Mouse (Mus musculus) right cerebral cortex, adult 18-20 months (tissue): ENCODE results near the gene Ttc23.

Source experiments
- DNase-seq: peaks from one replicate; pipeline ENCODE4 v3.0.0; 2022; ENCODE audit warnings: mixed read lengths

Ttc23 gene

DNA sequence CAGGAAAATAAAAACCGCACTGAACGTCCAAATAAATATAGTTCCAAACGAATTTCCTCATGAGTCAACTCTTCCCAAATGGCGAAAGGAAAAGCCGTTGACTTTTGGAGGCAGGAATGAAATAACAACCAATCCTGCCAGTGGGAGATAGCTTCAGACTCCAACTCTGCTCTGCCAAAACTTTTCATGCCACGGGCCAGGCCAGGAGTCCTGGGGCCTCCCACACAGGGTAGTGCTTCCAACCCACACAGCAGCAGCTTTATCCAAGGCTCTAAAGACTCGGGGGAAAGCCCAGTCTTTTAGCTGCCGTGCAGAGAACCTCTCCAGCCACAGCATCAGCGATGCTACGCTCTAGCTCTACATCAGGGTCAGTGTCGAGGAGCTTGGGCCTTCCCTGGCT, 107.4 kb downstream of the Ttc23 start:
- DNase-seq = no peak

DNA sequence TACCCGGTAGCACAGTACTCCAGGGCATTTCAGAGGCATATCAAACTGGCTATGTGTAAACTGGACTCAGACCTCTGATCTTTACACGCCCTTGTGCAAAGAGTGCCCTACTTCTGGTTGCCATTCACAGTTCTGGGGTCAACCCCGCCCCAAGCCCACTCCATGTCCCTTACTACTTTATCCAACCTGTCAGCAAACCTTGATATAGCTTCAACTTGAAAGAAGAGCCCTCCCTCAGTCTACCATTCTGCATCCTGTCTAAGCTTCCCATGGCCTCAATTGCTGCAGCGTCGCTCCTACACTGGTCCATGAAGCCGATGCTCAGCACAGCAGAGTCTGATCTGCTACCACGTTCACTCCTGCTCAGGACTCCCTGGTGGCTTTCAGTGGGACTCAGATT, 108.2 kb downstream of the Ttc23 start:
- no peak for DNase-seq

DNA sequence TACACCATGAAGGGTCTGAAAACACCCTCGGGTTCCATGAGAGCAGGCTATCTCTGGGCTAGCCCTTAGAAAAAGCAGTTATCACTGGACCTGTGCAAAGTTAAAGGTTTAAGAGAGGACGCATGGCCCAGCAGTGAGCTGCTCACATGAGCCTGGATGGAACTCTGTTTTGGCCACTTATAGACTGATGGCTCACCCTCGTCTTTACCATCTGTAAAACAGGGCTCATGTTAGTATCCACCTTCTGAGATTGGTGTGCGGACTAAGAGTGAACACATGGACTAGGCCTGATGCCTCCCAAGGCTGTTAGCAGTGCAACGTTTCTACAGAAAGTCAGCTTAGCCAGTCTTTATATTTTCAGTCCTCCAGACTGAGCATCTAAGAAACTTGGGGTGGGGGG, 109.4 kb downstream of the Ttc23 start:
- DNase-seq = no peak

DNA sequence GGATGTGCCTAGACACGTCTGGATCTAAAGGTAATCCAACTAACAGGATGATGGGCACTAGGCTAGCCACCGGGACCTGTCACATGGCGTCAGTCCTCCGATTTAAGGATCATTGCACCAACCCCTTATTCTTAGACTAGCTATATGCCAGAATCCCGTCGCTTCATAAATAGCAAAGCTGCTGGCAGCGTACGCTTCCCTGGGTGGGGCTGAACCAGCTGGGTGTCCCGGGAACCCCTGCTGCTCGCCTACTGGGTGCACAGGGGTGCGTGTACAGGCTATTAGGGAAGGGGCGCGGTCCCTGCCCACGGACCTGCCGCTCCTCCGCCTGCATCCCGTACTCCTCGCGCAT, 111.3 kb downstream of the Ttc23 start:
- DNase-seq = no peak

DNA sequence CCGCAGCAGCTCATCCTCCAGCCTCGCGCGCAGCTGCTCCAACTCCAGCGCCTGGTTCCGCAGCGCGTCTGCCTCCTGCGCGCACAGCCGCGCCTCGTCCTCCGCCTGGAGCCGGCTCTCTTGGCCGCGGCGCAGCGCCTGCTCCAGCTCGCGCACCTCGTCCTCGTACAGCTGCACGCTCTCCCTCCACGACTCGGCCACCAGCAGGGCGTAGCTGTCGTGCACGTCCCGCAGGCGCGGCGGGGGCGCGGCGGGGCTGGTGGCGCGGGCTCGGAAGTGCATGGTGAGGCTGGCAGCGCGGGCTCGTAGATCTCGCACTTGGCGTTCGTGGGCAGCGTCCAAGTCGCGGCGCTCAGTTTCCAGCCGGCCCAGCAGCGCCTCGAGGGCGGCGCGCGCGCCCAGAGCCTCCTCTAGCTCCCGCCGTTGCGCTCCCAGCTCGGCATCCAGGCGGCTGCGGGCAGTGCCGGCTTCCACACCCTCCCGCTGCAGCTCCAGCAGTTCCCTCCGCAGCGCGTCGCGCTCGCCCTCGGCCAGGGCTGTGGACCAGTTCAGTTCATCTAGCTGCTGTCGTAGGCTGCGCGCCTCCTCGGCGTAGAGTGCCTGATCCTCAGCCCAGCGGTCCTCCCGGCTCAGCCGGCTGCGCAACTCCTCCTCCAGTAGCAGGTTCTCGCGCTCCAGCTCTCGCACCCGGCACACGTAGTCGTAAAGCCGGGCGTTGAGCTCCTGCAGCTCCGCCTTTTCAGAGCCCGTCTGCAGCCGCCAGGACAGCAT, 111.8 kb downstream of the Ttc23 start:
- DNase-seq = peak; percentile 82

DNA sequence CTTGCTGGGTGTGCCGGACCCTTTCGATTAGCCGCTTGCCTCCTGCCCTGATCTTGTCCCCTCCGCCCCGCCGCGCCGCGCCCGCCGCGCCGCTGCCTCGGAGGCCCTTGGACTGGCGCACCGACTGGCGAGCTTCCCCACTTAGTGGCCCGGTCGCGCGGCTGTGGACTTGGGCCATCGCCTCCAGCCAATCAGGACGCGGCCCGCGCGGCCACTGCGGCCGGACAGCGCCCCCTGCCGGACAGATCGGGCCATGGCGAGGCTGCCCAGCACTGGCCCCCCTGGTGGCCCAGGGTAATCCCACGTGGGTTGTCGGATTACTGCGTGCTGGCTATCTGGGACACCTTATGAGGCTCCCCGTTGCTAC, 112.4 kb downstream of the Ttc23 start, which contains the start of gene Synm:
Synm (minus strand) TSS at position 114 of the 367 bp plus-strand sequence.
- DNase-seq = peak; percentile 89

DNA sequence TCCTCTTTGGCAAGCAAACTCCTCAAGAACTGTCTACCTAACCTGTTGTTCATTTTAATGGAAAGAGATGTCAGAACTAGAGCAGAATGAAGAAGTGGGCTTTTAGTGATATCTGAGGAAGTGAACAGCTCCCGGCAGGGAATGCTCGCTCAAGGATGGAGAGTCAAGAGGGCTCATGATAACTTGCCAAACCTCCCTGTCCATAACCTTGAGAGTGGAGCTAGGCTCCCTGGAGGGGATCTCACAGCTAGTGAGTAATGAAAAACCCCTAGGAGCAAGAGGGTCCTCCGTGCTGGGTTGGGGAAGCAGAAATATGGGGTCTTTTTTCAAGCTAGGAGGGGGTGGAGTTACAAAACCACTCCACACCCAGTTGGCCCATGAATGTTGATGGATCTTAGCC, 116.4 kb downstream of the Ttc23 start:
- no peak for DNase-seq

DNA sequence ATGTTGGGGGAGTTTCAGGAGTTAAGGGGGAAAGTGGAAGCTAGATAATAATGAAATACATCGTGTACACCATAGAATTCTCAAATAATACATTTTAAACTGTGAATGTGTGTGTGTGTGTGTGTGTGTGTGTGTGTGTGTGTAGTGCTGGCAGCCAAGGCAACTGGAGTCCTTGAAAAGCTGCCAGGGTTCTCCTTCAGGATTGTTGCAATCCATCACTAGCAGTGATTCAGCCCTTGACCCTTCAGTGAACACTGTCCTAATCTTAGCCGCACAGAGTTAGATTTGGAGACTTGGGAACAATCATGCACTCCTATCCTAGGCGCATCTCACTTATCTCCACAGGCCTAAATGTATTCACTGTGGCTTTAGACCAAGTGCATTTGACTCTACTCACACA, 120.9 kb downstream of the Ttc23 start:
- no peak for DNase-seq

DNA sequence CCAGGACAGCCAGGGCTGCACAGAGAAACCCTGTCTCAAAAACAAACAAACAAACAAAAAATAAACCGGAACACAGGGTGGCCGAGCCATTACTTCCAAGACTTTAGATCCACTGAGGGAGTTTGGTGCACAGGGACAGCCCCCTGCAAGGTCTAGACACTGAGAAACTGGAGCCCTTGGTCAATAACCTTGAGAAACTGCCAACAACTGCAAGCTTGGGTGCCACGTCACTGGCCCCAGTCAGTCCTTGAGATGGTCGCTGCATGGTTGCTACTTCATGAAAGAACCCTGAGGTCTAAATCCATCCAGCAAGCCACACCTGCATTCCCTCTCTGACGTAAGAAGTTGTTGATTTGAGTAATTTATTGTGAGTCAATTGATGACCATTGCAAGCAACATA, 122.3 kb downstream of the Ttc23 start:
- no peak for DNase-seq

DNA sequence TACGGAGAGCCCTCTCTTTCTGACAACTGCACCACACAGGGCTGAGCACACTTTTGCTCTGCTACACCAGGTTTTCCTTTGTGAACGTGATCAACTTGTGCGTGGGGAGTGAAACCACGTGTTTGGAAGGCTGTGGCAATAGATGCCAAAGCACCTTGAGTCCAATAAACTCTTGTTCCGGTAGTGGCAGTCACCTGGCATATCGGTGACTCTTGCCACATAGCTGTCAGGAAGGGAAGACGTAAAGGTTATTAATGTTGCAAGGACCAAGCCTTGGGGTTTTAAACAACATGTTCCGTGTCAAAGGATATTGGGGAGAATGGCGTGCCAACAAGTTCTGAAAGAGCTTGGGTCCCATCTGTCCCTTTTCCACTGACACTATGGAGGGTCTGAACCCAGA, 125.0 kb downstream of the Ttc23 start:
- DNase-seq = no peak

DNA sequence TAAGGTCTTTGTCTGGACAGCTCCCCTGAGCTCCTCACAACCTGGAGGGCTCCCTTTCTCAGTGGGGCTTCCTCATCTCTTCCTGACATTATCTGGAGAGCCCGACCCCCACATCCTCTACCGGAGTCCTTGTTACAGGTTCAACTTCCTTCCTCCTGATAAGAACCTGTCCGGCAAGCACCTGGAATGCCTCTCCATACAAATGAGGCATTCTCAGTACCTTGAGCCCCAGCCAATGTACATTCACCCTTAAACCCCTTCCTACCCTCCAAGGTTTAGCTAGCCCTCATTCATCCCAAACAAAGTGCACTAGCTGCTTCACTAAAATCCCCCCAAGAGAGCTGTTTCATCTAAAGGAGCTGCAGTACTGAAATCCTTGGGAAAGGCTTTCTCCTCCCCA, 128.4 kb downstream of the Ttc23 start:
- DNase-seq = no peak

DNA sequence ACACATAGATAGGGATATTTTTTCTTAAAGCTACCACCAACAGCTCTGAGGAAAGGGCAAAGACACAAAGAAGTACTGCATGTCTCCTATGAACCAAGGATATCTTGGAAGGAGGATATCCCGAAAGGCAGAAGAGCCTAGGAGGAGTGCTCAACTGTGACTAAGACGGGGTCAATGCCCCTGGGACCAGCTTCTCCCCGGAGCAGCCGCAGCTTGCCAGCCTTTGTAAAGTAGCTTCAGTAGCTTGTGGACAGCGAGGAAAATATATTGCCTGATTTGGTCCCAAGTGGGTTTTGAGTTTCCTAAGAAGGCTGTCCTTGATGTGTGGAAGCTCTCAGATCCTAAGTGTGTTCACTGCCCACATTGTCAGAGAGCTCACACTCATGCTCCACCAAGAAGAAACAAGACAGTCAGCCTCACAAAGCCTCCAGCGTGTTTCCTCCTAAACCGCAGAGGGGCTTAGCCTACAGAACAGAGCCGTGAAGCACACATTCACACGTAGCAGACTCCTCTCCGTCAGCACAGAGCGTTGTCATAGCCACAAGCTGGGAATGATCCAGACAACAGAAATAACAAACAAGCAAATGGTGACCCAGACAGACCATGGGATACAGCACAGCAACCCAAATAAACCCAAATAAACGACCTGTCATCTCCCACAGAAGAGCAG, 129.6 kb downstream of the Ttc23 start:
- DNase-seq = no peak

DNA sequence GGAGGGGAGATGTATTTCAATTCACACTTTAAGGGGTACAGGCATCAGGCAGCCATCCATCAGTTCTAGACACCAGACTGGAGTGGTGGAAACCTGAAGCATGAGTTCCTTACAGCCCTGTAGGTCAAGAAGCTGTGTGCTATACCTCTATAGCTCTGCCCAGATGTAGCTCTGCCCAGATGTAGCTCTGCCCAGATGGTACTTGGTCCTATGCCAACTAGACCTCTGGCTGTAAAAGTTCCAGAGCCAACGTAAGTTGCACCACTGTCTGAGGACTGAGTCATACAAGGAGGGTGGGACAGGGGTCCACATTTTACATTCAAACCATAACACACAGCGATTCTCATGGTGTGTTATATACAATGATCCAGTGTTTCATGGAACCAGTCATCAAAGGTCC, 140.7 kb downstream of the Ttc23 start:
- no peak for DNase-seq

DNA sequence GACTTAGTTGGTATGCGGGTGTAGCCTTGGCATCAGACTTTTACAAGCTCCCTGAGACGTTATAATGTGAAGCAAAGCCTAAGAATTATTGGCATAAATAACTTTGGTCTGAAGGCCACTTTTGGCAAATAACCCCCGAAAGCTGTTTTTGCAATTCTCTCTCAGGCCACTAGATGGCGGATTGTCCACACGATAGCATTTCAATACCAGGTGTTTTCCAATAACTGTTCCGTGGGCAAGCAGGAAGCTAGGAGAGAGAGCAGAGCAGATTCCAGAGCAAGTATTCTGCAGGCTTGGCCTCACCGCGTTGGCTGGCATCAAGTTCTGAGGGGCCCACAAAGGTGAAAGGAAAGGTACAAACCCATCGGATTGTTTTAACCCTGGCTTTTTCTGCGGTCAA, 141.5 kb downstream of the Ttc23 start:
- peak; percentile 71 for DNase-seq

DNA sequence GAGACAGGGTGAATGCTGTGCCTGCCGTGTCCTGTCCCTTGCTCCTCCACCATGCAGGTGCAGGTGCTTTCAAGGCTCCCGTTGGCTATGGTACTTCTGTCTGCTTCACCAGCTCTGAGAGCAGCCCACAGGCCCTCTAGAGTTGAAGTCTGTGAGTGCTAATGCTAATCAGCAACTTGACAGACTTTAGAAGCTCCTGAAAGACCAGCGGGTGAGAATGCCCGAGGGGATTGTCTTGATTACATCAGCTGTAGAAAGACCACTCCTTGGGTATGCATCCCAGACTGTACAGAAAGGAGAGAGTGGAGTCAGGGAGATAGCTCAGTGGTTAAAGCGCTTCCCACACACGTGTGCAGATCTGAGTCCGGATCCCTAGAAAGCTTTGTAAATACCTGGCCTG, 144.0 kb downstream of the Ttc23 start:
- DNase-seq = no peak

DNA sequence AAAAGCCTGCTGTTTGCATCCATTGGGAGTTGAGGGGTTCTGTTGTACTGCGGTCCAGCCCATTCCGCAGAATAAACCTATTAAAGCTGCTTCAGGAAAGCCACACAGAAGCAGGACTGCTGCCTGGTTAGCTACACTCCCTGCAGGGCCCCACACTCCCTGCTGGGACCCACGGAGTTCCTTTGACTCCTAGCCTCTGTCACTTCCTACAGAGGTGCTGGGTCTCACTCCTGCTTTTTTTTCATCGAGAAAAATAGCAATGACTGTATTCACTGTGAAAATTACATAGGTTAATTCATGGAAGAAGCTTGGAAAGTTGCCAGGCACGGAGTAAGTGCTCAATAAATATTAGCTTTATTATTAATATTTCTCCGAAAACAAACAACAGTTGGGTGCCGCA, 146.2 kb downstream of the Ttc23 start:
- DNase-seq = no peak

DNA sequence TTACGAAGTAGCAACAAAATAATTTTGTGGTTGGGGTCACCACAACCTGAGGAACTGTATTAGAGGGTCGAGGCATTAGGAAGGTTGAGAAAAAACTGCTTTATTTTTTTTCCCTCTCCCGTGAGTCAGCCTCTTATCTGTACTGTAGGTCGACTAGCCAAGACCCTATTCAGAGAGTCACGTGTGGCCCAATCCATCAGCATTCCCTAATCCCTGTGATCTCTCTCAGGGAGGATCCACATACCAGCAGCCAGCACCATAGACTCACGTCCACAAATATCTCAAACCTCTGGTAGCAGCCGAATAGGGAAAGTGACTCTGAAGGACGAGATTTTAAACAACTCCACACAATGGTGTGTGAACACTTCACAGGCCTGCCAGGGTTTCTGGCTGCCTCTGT, 149.9 kb downstream of the Ttc23 start:
- DNase-seq = no peak

DNA sequence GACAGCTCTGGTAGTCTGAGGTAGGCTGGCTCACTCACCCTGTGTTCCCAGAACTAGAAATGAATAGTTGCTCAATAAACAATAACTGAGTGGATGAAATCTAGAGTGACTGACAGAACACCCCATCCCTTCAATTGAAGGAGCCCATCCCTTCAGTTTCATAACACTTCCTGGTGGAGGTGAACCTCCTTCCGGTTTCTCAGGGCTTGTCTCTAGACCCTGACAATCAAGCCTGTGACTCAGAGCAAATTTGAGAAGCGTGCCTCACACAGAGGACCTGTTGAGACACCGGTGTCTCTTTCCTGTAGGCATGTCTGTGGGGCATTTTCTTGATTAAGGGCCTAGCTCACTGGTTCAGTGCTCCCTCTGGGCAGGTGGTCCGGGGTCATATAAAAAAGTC, 151.3 kb downstream of the Ttc23 start:
- no peak for DNase-seq

DNA sequence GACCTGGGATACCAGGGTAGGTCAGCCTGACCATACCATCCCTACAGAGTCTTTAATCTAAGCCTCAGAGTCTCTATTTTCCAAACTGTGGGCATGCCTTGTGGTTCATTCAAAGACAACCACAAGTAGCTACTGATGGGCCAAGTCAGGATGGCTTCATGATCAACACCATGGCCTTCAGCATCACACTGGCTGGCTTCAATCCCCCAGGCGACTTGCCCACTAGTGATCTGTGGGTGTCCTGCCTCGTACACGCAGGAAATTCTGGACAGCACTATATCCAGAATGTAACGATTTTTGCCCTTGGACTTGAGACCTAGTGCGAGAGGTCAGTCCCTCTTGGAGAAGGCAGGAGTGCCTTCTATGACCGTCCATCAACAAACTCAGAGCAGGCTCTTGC, 153.3 kb downstream of the Ttc23 start:
- no peak for DNase-seq

DNA sequence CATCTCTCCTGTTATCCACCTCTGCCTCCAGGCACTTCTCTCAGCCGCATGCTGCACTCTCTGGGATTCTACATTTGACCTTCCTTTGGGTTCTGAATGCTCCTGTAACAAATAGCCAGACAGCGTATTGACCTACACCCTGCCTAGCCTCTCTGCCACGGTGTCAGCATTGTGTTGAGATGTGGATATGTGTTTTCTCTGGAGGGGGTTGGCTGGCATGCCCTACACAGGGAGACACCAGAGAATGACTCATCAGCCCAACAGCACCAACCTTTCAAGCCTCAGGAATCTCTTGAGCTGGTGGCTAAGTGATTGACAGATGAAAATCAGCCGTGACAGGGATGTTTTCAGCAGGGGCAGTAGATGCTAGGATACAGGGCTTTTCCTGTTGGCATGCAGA, 153.8 kb downstream of the Ttc23 start:
- no peak for DNase-seq

DNA sequence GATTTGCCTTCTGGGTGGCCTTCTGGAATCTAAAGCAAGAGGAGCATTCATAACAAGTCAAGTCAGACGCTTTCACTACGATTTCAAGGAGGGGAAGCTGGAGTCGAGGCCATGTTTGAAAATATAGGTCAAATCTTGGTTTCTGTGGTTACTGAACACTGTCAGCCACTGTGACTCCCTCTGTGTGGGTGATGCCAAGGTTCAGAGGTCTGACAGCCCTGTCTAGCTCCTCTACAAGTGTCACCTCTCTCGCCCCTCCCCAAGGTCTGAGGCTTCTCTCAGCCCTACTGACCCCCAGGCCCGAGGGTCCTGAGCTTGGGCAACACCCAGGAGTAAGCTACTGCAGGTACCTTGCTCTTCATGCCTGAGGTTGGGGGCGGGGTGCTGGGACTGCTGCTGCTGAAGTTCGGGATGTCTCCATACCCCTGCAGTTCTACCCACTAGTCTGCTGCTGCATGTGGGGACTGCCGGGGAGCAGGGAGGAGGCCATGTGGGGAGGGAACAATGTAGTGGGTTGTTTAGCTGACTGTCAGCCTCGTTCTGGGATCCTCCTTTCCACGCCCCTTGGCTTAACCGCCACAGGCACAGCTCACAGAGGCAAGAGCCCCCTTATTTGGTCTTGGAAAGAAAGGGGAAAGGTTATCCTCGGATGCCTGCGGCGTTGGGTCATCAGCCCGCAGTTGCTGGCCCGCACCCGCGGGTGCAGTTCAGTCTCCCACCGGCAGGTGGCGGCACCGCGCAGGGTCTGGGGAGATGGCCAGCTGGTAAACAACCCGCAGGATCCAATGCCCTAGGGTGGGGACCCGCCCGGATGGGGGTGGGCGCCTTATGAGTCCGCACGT, 156.0 kb downstream of the Ttc23 start:
- peak; percentile 74 for DNase-seq

DNA sequence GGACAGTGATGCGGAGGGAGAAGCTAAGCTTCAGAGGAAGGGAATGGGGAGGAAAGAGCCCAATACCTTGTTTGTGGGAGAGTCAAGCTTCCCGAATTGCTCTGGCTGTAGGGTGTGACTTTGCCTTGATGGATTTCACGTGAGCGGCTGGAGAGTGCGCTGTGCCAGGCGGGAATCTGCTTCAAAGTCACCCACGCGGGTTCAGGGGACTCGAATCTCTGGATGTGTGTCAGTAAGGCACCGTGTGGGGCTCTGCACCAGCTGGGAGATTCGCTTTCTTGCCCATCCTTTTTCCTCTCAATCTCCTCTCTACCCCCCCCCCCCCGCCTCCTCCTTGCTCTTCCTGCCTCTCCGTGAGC, 156.6 kb downstream of the Ttc23 start:
- DNase-seq = peak; percentile 24
